Mouse (Mus musculus) kidney, postnatal 0 days (tissue): Measurements from ENCODE around the gene Poc1a. TPM values are rescaled to one million over a fixed set of nuclear protein-coding genes. Genes with fewer than 3 reads are reported as not detected.

Experiments used
- ATAC-seq: fragments of 200-750 bp; cut with Nextera tagmentation; replicated peaks from 2 replicates; pipeline ENCODE4 v1.8.0; 2017; ENCODE audit warnings: low read depth, moderate number of reproducible peaks, moderate TSS enrichment, moderate library complexity; ENCODE audit not compliant: low FRiP score
- DNase-seq: peaks from one replicate; pipeline ENCODE4 v3.0.0-alpha.2; 2016; ENCODE audit warnings: low spot score
- H3K27ac ChIP-seq: fragments of 300-500 bp; sonication (generic); 2 replicates; pipeline ENCODE4 v1.5.1; 2014; ENCODE audit warnings: mild to moderate bottlenecking
- H3K27me3 ChIP-seq: fragments of 300-500 bp; sonication (generic); 2 replicates; pipeline ENCODE4 v1.6.1; 2014; ENCODE audit warnings: low read length, mixed read lengths; ENCODE audit not compliant: insufficient read depth
- H3K36me3 ChIP-seq: fragments of 300-500 bp; sonication (generic); 2 replicates; pipeline ENCODE4 v1.6.1; 2014; ENCODE audit warnings: low read length, mixed read lengths; ENCODE audit not compliant: insufficient read depth
- H3K4me1 ChIP-seq: fragments of 300-500 bp; sonication (generic); replicated peaks from 2 replicates; pipeline ENCODE4 v1.6.1; 2014; ENCODE audit warnings: antibody characterized with exemption, low read length, mixed read lengths; ENCODE audit not compliant: insufficient read depth
- H3K4me2 ChIP-seq: fragments of 300-500 bp; sonication (generic); 2 replicates; pipeline ENCODE4 v1.6.1; 2014; ENCODE audit warnings: mild to moderate bottlenecking, low read length, moderate library complexity, mixed read lengths
- H3K4me3 ChIP-seq: fragments of 300-500 bp; sonication (generic); replicated peaks from 2 replicates; pipeline ENCODE4 v1.5.1; 2014; ENCODE audit warnings: low read depth, low read length
- H3K9ac ChIP-seq: fragments of 300-500 bp; sonication (generic); 2 replicates; pipeline ENCODE4 v1.6.1; 2014; ENCODE audit warnings: low read depth, low read length
- H3K9me3 ChIP-seq: fragments of 300-500 bp; sonication (generic); replicated peaks from 2 replicates; pipeline ENCODE4 v1.6.1; 2016; ENCODE audit warnings: low read length, inconsistent platforms, mixed read lengths
- CTCF ChIP-seq: IDR thresholded peaks from 2 replicates; pipeline ENCODE4 v1.5.1; 2016; ENCODE audit warnings: antibody characterized with exemption, low read depth, mild to moderate bottlenecking, moderate library complexity
- WGBS: fragments of 180-500 bp; shearing (Covaris S2); extraction: QIAGEN DNeasy Blood & Tissue Kit; methylation state at CpG from one replicate; pipeline ENCODE4 v1.1.7; 2014; 5-methylcytosine and 5-hydroxymethylcytosine counted together
- polyA plus RNA-seq: library from polyadenylated mRNA; unstranded; fragments of >200 nt; fragmentation: Nextera tagmentation; extraction: Ambion mirVana; gene quantifications from 2 replicates; pipeline ENCODE4 v1.2.1, GENCODE M21; 2015

Gene Poc1a
- polyA plus RNA-seq, 1 experiment from 2014 or later = 13.1 TPM

DNA sequence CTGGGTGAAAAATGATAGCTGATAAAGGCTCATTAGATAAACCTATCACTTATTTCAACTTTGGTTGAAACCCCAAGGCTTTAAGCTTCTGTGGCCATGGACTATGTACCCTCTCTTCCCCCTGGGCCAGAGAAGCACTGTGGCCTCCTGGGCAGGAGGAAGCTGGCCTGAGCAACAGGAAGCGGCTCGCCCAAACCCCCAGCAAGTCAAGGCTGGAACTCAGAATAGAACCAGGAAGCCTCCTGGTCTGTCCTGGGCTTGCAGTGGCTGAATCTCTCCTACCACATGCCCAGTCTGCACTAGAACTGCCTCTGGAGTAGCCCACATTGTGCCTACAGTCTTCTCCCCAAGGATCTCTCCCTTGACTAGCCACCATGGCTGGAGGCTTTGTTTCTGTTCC lies 27.7 kb downstream of the Poc1a start:
- 77% methylated on average over 2 of the region's 2 CpGs for WGBS
- ATAC-seq (no peak), DNase-seq (no peak)
- H3K27me3 ChIP-seq = no peaks in the 10 kb centered on the region
- TF ChIP-seq CTCF = no peak
- no peak overlapping the region for H3K4me3 ChIP-seq
- no peak overlapping the region for H3K4me2 ChIP-seq
- no peaks in the 10 kb centered on the region for H3K4me1 ChIP-seq
- H3K9ac ChIP-seq = no peak overlapping the region; the same call in 1 of the 2 replicates
- H3K36me3 ChIP-seq = 0 out of 2 replicates have a peak, but pooled peaks cover 3% of the 10 kb centered on the region
- H3K9me3 ChIP-seq = no peaks in the 10 kb centered on the region
- 0 out of 2 replicates have a peak overlapping the region, but pooled peaks have one; percentile 4 for H3K27ac ChIP-seq

DNA sequence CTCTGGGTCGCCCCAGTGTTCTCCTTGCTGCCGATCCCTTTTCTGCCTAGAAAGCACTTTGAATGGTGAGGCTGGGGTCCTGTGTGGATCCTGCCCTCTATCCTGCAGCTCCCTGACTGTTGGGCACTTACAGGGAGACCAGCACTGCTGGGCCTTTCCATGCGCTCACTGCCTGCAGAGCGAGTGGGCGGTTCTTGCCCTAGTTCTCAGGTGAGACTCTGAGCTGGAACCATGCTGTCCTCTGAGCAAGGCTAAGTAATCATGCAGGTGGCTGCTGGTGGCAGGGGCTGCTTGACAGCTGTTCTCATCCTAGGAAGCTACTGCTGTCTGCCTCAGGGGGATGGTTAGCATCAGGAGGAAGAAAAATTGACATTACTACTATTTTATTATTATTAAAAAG lies 28.1 kb downstream of the Poc1a start:
- no peak for ATAC-seq
- H3K4me2 ChIP-seq = no peak overlapping the region
- H3K9me3 ChIP-seq = no peaks in the 10 kb centered on the region
- no peak overlapping the region; the same call in 1 of the 2 replicates for H3K9ac ChIP-seq
- no peaks in the 10 kb centered on the region for H3K4me1 ChIP-seq
- TF ChIP-seq CTCF = no peak
- H3K27me3 ChIP-seq = no peaks in the 10 kb centered on the region
- WGBS = 93% methylated on average over 5 of the region's 5 CpGs
- no peak for DNase-seq
- no peak overlapping the region for H3K4me3 ChIP-seq
- H3K27ac ChIP-seq = 0 out of 2 replicates have a peak overlapping the region, but pooled peaks have one; percentile 4
- 0 out of 2 replicates have a peak, but pooled peaks cover 3% of the 10 kb centered on the region for H3K36me3 ChIP-seq

- H3K9me3 ChIP-seq = no peaks in the 10 kb centered on the region
- DNase-seq (no peak), ATAC-seq (no peak)
- no peak overlapping the region for H3K4me3 ChIP-seq
- 84% methylated on average over 3 of the region's 3 CpGs for WGBS
- H3K4me2 ChIP-seq = no peak overlapping the region
- H3K36me3 ChIP-seq = 0 out of 2 replicates have a peak, but pooled peaks cover 3% of the 10 kb centered on the region
- no peaks in the 10 kb centered on the region for H3K27me3 ChIP-seq
- no peak for TF ChIP-seq CTCF
- no peaks in the 10 kb centered on the region for H3K4me1 ChIP-seq
- H3K9ac ChIP-seq = no peak overlapping the region
- no peak overlapping the region for H3K27ac ChIP-seq
Observed at GRCm38 (mm10) chr9:106309859-106310258, 29.0 kb downstream of the Poc1a start.

GRCm38 (mm10) chr9:106311625-106312191 lies 30.8 kb downstream of the Poc1a start:
- WGBS = 78% methylated on average over 10 of the region's 10 CpGs
- H3K36me3 ChIP-seq = 0 out of 2 replicates have a peak, but pooled peaks cover 3% of the 10 kb centered on the region
- TF ChIP-seq CTCF = no peak
- ATAC-seq (no peak), DNase-seq (no peak)
- no peaks in the 10 kb centered on the region for H3K27me3 ChIP-seq
- H3K4me2 ChIP-seq = no peak overlapping the region
- no peak overlapping the region for H3K4me3 ChIP-seq
- H3K9me3 ChIP-seq = no peaks in the 10 kb centered on the region
- no peaks in the 10 kb centered on the region for H3K4me1 ChIP-seq
- H3K9ac ChIP-seq = no peak overlapping the region
- no peak overlapping the region for H3K27ac ChIP-seq

DNA sequence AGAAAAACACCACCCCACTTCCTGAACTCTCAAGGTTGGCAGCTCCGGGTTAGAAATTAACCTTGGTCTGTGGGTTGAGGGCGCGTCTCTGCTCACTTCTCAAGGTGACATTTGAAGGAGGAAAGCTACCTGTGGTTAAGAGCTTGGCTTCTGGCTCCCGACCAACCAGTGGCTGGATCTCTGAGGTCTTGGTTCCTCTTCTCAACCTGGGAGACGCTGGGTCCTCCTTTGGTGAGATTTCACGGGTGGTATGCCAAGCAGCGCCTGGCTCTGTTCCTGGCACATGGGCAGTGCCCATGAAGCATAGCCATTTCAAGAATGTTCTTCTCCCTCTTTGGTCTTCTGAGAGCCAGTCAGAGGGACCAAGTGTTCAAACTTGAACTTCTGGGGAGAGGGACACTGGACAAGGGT lies 32.1 kb downstream of the Poc1a start:
- no peak overlapping the region for H3K9ac ChIP-seq
- no peak overlapping the region for H3K4me3 ChIP-seq
- no peak for TF ChIP-seq CTCF
- ATAC-seq (0 out of 2 replicates have a peak, but pooled peaks have one; percentile 36), DNase-seq (no peak)
- H3K4me2 ChIP-seq = no peak overlapping the region
- 74% methylated on average over 7 of the region's 7 CpGs for WGBS
- 0 out of 2 replicates have a peak, but pooled peaks cover 3% of the 10 kb centered on the region for H3K36me3 ChIP-seq
- no peaks in the 10 kb centered on the region for H3K9me3 ChIP-seq
- H3K4me1 ChIP-seq = no peaks in the 10 kb centered on the region
- 0 out of 2 replicates have a peak overlapping the region, but pooled peaks have one; percentile 0 for H3K27ac ChIP-seq
- no peaks in the 10 kb centered on the region for H3K27me3 ChIP-seq

GRCm38 (mm10) chr9:106314196-106314595 lies 33.3 kb downstream of the Poc1a start:
- H3K4me3 ChIP-seq = no peak overlapping the region
- H3K27me3 ChIP-seq = no peaks in the 10 kb centered on the region
- H3K4me1 ChIP-seq = no peaks in the 10 kb centered on the region
- no peak for DNase-seq
- H3K27ac ChIP-seq = no peak overlapping the region
- H3K9ac ChIP-seq = no peak overlapping the region
- TF ChIP-seq CTCF = no peak
- no peaks in the 10 kb centered on the region for H3K9me3 ChIP-seq
- no peak for ATAC-seq
- no peak overlapping the region for H3K4me2 ChIP-seq
- H3K36me3 ChIP-seq = no peaks in the 10 kb centered on the region
- 64% methylated on average over 3 of the region's 3 CpGs for WGBS
